Mouse (Mus musculus) hindbrain, embryonic 10.5 days (tissue): ENCODE data around the gene Retn. TPM values are rescaled to one million over a fixed set of nuclear protein-coding genes. Genes with fewer than 3 reads are reported as not detected.

Source experiments
- DNase-seq: peaks from one replicate; pipeline ENCODE4 v3.0.0-alpha.2; 2017; ENCODE audit warnings: low spot score
- H3K27ac ChIP-seq: fragments of 300-500 bp; sonication (generic); 2 replicates; pipeline ENCODE4 v1.5.1; 2016; ENCODE audit warnings: mild to moderate bottlenecking, moderate library complexity
- H3K27me3 ChIP-seq: fragments of 300-500 bp; sonication (generic); 2 replicates; pipeline ENCODE4 v1.6.1; 2016; ENCODE audit warnings: mild to moderate bottlenecking; ENCODE audit not compliant: poor library complexity, insufficient read depth, severe bottlenecking
- H3K36me3 ChIP-seq: fragments of 300-500 bp; sonication (generic); 2 replicates; pipeline ENCODE4 v1.6.1; 2016; ENCODE audit warnings: mild to moderate bottlenecking, moderate library complexity
- H3K4me1 ChIP-seq: fragments of 300-500 bp; sonication (generic); replicated peaks from 2 replicates; pipeline ENCODE4 v1.6.1; 2016; ENCODE audit warnings: mild to moderate bottlenecking
- H3K4me3 ChIP-seq: fragments of 300-500 bp; sonication (generic); 2 replicates; pipeline ENCODE4 v1.5.1; 2016; ENCODE audit warnings: mild to moderate bottlenecking, moderate library complexity
- H3K9me3 ChIP-seq: fragments of 300-500 bp; sonication (generic); 2 replicates; pipeline ENCODE4 v1.6.1; 2016; ENCODE audit warnings: mild to moderate bottlenecking, moderate library complexity
- WGBS: fragments of 180-500 bp; shearing (Covaris S2); methylation state at CpG from one replicate; pipeline ENCODE4 v1.1.7; 2016; 5-methylcytosine and 5-hydroxymethylcytosine counted together
- polyA plus RNA-seq: library from polyadenylated mRNA; unstranded; fragments of >200 nt; fragmentation: Nextera tagmentation; extraction: Ambion mirVana; gene quantifications from 2 replicates; pipeline ENCODE4 v1.2.1, GENCODE M21; 2016

Gene Retn
- polyA plus RNA-seq, 1 experiment from 2014 or later = 0.37 TPM

GRCm38 (mm10) chr8:3671980-3672491 is 16.5 kb downstream of the Retn start, which contains the start of gene Fcor:
Gene Fcor, minus strand, starts transcription at chr8:3672362.
- H3K27me3 ChIP-seq = no peaks in the 10 kb centered on the region
- peak; percentile 85 for DNase-seq
- WGBS = under 1% methylated on average over 23 of the region's 23 CpGs
- H3K9me3 ChIP-seq = no peaks in the 10 kb centered on the region
- peak within 1 kb of the TSS; percentile 79 for H3K27ac ChIP-seq
- H3K4me1 ChIP-seq = peaks cover 8% of the 10 kb centered on the region; the same call in 1 of the 2 replicates
- H3K4me3 ChIP-seq = peak within 1 kb of the TSS; percentile 57
- H3K36me3 ChIP-seq = no peaks in the 10 kb centered on the region

GRCm38 (mm10) chr8:3674671-3675070 is 19.1 kb downstream of the Retn start:
- 54% methylated on average over 3 of the region's 3 CpGs for WGBS
- no peak for DNase-seq
- H3K4me3 ChIP-seq = no peak overlapping the region
- H3K27ac ChIP-seq = no peak overlapping the region
- peaks cover 5% of the 10 kb centered on the region; the same call in 1 of the 2 replicates for H3K9me3 ChIP-seq
- H3K27me3 ChIP-seq = no peaks in the 10 kb centered on the region
- peaks cover 24% of the 10 kb centered on the region for H3K4me1 ChIP-seq
- peaks cover 13% of the 10 kb centered on the region for H3K36me3 ChIP-seq

- Histone ChIP-seq H3K36me3 (peaks cover 30% of the 10 kb centered on the region), H3K9me3 (peaks cover 5% of the 10 kb centered on the region; the same call in 1 of the 2 replicates), H3K4me3 (peak within 1 kb of the TSS; percentile 78), H3K27ac (peak within 1 kb of the TSS; percentile 94), H3K27me3 (no peaks in the 10 kb centered on the region), H3K4me1 (peaks cover 24% of the 10 kb centered on the region)
- DNase-seq = peak; percentile 93
- WGBS = 2% methylated on average over 61 of the region's 61 CpGs
Observed at GRCm38 (mm10) chr8:3676131-3676992, 20.8 kb downstream of the Retn start, which contains the start of gene Trappc5. Gene Trappc5, plus strand, starts transcription at chr8:3676299.

GRCm38 (mm10) chr8:3676993-3677579 is 21.5 kb downstream of the Retn start:
- WGBS = 10% methylated on average over 15 of the region's 15 CpGs

GRCm38 (mm10) chr8:3678831-3679230 is 23.3 kb downstream of the Retn start:
- Histone ChIP-seq H3K4me3 (no peak overlapping the region), H3K27ac (no peak overlapping the region), H3K27me3 (no peaks in the 10 kb centered on the region), H3K36me3 (peaks cover 46% of the 10 kb centered on the region), H3K4me1 (peaks cover 18% of the 10 kb centered on the region), H3K9me3 (peaks cover 5% of the 10 kb centered on the region; the same call in 1 of the 2 replicates)
- DNase-seq = no peak
- WGBS = 96% methylated on average over 23 of the region's 23 CpGs

More at GRCm38 (mm10) chr8:3676993-3677579, 21.5 kb downstream of the Retn start:
- DNase-seq = no peak
- Histone ChIP-seq H3K27ac (peak overlapping the region; percentile 94), H3K4me3 (peak overlapping the region; percentile 78), H3K4me1 (peaks cover 24% of the 10 kb centered on the region), H3K27me3 (no peaks in the 10 kb centered on the region), H3K36me3 (peaks cover 37% of the 10 kb centered on the region), H3K9me3 (peaks cover 5% of the 10 kb centered on the region; the same call in 1 of the 2 replicates)

GRCm38 (mm10) chr8:3679236-3679635 is 23.7 kb downstream of the Retn start:
- no peak overlapping the region for H3K27ac ChIP-seq
- no peak for DNase-seq
- peaks cover 5% of the 10 kb centered on the region; the same call in 1 of the 2 replicates for H3K9me3 ChIP-seq
- no peaks in the 10 kb centered on the region for H3K27me3 ChIP-seq
- H3K4me3 ChIP-seq = no peak overlapping the region
- 97% methylated on average over 23 of the region's 23 CpGs for WGBS
- H3K4me1 ChIP-seq = peaks cover 18% of the 10 kb centered on the region
- peaks cover 46% of the 10 kb centered on the region for H3K36me3 ChIP-seq

GRCm38 (mm10) chr8:3679656-3680055 is 24.1 kb downstream of the Retn start:
- H3K4me1 ChIP-seq = peaks cover 18% of the 10 kb centered on the region
- H3K4me3 ChIP-seq = no peak overlapping the region
- 95% methylated on average over 5 of the region's 5 CpGs for WGBS
- H3K27ac ChIP-seq = no peak overlapping the region
- no peak for DNase-seq
- peaks cover 46% of the 10 kb centered on the region for H3K36me3 ChIP-seq
- no peaks in the 10 kb centered on the region for H3K27me3 ChIP-seq
- H3K9me3 ChIP-seq = peaks cover 5% of the 10 kb centered on the region; the same call in 1 of the 2 replicates

- Histone ChIP-seq H3K27ac (no peak overlapping the region), H3K36me3 (peaks cover 46% of the 10 kb centered on the region), H3K4me1 (peaks cover 13% of the 10 kb centered on the region), H3K27me3 (no peaks in the 10 kb centered on the region), H3K9me3 (peaks cover 5% of the 10 kb centered on the region; the same call in 1 of the 2 replicates), H3K4me3 (no peak overlapping the region)
- DNase-seq = no peak
- WGBS = 95% methylated on average over 5 of the region's 5 CpGs
Observed at GRCm38 (mm10) chr8:3682435-3682834, 26.9 kb downstream of the Retn start.

GRCm38 (mm10) chr8:3683408-3684176 is 28.0 kb downstream of the Retn start:
- 0 out of 2 replicates have a peak, but pooled peaks cover 5% of the 10 kb centered on the region for H3K4me1 ChIP-seq
- 81% methylated on average over 6 of the region's 6 CpGs for WGBS
- no peaks in the 10 kb centered on the region for H3K27me3 ChIP-seq
- peaks cover 5% of the 10 kb centered on the region; the same call in 1 of the 2 replicates for H3K9me3 ChIP-seq
- H3K36me3 ChIP-seq = peaks cover 44% of the 10 kb centered on the region
- DNase-seq = no peak
- no peak overlapping the region for H3K27ac ChIP-seq
- no peak overlapping the region for H3K4me3 ChIP-seq

- Histone ChIP-seq H3K9me3 (no peaks in the 10 kb centered on the region; the same call in 1 of the 2 replicates), H3K4me1 (no peaks in the 10 kb centered on the region), H3K27ac (no peak overlapping the region), H3K4me3 (no peak overlapping the region), H3K27me3 (no peaks in the 10 kb centered on the region), H3K36me3 (peaks cover 34% of the 10 kb centered on the region)
- no peak for DNase-seq
Observed at GRCm38 (mm10) chr8:3684530-3684929, 29.0 kb downstream of the Retn start.

- no peaks in the 10 kb centered on the region; the same call in 1 of the 2 replicates for H3K9me3 ChIP-seq
- no peaks in the 10 kb centered on the region for H3K4me1 ChIP-seq
- DNase-seq = no peak
- 73% methylated on average over 5 of the region's 5 CpGs for WGBS
- no peaks in the 10 kb centered on the region for H3K27me3 ChIP-seq
- peaks cover 25% of the 10 kb centered on the region for H3K36me3 ChIP-seq
- no peak overlapping the region for H3K4me3 ChIP-seq
- H3K27ac ChIP-seq = no peak overlapping the region
Observed at GRCm38 (mm10) chr8:3685422-3685821, 29.9 kb downstream of the Retn start.

- H3K4me3 ChIP-seq = no peak overlapping the region
- no peak for DNase-seq
- no peak overlapping the region for H3K27ac ChIP-seq
Observed at GRCm38 (mm10) chr8:3687537-3687936, 32.0 kb downstream of the Retn start.

More at GRCm38 (mm10) chr8:3687537-3687936, 32.0 kb downstream of the Retn start:
- Histone ChIP-seq H3K36me3 (peaks cover 5% of the 10 kb centered on the region), H3K9me3 (no peaks in the 10 kb centered on the region; the same call in 1 of the 2 replicates), H3K27me3 (no peaks in the 10 kb centered on the region), H3K4me1 (no peaks in the 10 kb centered on the region)
- 83% methylated on average over 6 of the region's 6 CpGs for WGBS
